Mouse (Mus musculus) left cerebral cortex, postnatal 14 days (tissue): ENCODE measurements at regions not wholly inside any gene's neighbourhood (a gene's known extent, or its start where the extent isn't known, plus 50 kb on each side); places are given as distances from the start of the nearest gene placed in this dataset.
A peak's percentile ranks its signal among the peaks of the same experiment; 100 is the strongest.

Experiments used
- DNase-seq, 2 experiments: peaks; one replicate each; pipeline ENCODE4 v3.0.0; 2021 to 2022; ENCODE audit warnings: low spot score in 2 of 2, mixed read lengths in 1 of 2
- intact Hi-C: fragments of 180-260 bp; cut with DNase I; formaldehyde crosslinking; loops from one replicate; pipeline ENCODE4 v1.15.1; 2025

DNA sequence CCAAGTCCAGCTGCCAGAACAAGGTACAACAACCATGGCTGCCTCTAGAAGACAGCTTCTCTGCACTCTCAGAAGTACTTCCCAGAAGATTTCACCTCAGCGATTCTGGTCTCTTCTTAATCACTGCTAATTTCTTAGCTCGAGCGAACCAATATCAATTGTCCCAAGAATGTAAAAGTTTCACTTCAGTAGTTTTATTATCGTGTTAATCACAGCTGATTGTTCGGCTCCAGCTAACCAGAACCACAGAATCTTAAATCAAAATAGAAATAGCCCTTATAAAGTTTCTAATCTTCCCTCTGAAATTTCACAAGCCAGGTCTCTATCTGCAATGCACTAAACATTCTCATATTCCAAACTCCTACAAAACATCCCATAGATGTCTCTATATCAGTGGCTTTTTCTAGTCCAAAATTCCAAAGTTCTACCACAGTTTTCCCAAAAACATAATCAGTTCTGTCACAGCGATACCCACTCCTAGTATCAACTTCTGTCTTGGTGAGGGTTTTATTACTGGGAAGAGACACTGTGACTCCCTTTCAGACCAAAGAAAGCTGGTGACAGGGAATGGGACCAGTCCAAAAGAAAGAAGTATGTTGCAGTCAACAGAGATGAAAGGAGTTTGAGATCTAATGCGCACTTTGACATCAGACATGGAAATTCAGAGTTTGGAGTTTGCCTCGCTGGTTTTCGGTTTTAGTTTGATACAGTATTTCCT lies 130.2 kb downstream of the Gm10283 start:
- intact Hi-C loops, result no loop called here
- no peak for DNase-seq

DNA sequence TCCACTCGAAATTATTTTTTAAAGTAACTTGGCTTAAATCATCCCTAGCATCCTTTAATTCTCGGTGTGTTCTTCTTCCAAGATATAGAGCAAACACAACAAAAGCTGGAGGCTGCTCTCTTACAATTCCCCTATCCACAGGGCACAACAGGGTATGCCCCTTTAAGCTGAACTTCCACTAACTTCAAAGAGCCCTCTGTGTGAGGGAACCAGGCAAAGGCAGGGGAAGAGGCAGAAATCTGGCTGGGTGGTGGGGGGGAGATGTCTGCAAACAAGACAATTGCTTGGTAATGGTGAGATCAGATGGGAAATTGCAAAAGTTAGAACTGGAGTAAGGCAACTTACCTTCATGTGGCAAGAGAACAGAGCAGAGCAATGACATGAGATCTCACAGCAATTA lies 154.7 kb downstream of the Gm10283 start:
- intact Hi-C loops, result no loop called here
- no peak for DNase-seq

DNA sequence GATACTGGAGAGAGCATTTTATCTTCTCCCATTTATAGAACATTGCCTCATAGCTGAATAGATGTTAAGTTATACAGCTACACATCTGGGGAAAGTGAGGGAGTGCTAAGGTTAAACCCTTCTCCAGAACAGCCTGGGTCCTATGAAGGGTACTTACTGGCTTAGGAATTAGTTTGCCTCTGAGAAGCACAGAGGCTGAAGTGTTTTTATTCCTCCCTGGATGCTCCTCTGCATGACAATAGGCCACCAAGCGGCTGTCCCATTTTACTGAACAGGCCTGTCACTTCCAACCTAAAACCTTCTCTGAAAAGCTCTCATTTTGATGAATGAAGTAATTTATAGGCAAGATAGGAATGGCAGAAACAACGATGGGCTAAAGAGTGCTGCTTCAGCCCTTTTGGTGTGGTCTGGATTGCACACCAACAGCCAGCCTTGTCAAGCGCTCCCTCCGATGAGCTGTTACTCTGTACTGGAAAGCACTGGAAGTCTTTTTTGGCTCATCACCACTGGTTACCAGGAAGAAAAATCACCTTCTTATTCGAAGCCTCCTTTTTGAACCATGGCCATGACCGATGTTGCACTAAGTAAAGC lies 157.1 kb downstream of the Gm10283 start:
- no peak for DNase-seq
- intact Hi-C loops, result no loop called here

DNA sequence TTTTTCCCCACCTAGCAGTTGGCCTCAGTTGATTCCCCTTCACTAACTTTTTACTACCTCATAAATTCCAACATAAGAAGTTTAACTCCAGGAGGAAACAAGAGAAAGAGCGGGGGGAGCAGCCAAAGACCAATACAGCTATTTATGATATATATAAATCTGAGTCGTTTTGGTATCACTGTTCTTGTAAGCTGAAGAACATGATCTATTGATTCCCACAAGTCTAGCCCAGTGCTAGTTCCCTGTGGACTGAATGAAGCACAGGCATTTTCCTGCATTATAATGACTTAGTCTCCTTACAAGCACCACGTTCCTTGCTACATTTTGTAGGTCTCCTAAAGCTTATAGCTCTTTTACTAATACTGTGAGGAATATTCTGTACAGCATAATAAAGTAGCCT lies 187.5 kb downstream of the Gm10283 start:
- no peak for DNase-seq
- intact Hi-C loops, result no loop called here

DNA sequence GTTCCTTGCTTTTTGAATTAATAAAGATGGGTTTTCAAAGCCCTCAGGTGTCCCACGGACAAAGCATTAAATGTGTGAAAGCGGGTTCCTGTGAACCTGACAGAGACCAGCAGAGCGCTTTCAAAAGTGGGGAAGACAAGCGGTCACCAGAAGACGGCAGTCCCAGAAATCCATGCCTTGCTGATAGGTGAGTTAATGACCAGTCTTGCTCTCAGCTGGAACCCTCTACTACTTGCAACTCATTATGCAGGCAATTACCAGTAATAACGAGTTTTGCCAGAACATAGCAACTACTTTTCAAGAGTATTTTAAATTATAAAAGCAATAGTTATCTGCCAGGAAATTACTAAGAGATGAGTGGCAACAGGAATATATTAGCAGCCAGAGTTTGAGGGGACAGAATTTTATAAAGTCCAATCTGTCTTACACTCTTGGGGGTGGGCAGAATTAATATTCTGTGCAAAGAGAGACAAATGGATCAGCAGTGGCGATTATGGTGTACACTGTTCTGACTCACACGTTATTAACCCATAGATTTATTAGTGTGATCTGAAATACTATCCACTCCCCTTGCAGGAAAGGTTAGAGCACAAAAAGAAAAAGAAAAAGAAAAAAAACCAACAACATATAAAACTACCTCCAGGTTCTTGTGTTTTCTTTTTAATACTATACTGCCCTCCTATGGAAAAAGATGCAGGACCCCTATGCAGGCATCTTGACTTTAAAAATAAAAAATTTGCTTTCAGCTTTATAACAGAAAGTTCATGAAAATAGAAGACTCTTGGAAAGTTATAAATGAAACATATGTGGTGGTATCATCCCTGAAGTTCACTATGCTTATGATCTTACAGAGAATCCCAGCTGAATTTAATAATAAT lies 188.8 kb downstream of the Gm10283 start:
- intact Hi-C loops, result no loop called here
- no peak for DNase-seq

DNA sequence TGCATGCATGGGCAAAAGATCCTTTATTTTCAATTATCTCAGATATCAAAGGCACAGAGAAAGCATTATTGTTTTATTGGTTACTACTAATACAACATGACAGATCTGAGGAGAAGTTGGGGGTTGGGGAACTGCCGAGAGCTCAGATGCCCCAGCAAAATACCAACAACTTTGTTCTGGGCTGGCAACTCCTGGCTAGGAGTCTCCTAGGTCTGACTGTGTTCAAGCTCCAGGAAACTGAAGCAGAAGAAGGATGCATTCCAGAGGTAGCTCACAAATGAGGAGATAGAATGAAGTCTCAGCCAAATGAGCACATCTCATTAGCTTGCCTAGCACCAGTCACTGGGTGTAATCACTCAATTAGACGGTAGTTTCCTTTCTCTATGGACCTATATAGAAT lies 192.9 kb downstream of the Gm10283 start:
- intact Hi-C loops, result no loop called here

DNA sequence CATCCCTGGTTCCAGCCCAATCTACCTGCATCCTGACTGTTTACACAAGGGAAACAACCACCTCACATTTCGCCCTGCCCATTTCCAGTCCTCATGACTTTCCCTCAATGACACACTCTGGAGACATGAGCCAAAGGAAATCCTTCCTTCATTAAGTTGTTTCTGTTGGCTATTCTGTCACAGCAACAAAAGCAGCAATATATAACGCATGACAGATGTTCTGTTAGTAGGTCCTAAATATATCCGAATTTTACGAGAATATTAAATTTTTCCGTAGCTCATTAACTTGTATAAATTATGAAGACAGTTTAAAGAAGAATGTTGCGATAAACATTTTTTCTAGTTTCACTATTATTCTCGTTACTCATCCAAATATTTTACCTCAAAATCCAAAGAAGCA lies 201.7 kb downstream of the Gm10283 start:
- intact Hi-C loops, result no loop called here
- DNase-seq, result no peak

More for the DNA sequence above, 192.9 kb downstream of the Gm10283 start:
- no peak for DNase-seq

DNA sequence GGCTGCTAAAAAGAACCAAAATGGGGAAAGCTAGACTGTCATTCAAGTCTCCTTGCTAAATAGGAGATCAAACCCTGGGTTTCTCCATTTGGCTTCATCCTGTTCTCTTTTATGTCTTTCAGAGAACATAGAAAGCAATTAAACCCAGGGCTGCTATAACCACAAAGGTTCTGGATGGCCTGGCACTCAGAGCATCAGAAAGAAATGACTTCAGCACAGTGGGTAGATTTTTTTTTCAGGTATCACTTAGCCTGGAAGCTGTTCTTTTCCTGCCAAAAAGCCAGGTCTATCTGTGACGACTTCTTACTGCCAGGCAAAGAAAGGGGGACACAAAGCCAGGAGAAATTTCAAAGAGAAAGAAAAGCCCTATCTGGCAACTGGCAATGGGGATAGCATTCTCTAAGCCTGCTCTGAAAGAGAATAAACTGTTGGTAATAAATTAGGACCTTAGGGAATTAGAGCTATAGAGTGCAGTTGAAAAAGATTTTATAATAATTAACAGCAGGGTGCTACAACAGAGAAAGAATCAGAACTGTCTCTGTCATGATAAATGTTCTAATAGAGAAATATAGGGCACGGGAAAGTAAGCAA lies 225.7 kb downstream of the Gm10283 start:
- no peak for DNase-seq
- intact Hi-C loops, result no loop called here

DNA sequence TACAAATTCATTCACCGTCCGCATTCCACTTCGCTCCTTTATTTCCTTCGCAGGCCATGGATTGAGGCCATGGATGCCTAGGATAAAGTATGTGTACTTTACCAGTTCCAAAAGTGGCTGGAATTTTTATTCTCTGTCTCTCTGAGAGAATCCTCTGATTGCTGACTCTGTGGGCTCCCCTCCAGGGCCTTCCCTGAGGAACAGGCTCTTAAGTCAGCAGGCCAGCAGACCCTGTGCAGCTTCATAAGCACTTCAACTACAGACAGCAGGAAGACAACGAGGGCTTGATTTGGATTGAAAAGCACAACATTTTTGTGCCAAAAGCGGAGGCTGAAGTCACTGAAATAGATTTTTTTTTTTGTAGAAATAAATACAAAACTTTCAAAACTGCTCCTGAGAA lies 252.7 kb downstream of the Gm10283 start:
- intact Hi-C loops, result no loop called here
- DNase-seq, result no peak

DNA sequence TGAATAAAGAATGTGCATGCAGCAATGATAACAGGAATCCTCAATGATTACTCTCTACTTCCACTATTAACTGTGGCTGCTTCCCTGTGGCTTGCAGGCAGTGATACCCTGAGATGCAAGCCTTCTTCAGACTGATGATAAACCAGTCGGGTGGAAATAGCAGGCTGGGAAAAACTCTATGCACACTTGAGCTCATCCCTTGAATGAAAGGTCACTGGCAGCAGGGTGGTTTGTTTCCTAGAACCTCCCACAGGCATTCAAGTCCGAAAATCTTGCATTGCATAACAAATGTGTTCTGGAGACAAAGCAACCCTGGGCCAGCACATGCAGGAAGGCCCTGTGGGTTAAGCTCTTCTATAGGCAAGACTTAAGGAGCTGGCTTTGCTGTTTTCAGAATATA lies 253.3 kb downstream of the Gm10283 start:
- intact Hi-C loops, result no loop called here
- no peak for DNase-seq

DNA sequence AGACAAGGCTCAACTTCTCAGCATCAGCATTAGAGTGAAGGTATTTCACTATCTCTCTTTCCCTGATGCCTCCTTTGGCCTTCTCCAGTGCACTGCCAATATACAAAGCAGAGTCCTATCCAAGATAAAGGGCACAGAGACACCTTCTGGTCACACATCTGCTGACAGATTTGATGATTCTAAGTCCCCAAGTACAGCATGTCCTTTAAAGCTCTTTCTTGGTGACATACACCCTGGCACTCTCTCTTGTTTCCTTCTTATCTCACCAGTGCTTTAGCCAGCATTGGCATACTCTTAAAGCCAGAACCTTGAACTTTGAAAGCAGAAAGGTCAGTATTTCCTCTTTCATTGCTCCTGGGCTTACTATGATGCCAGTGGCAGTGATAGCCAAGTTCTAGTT lies 255.4 kb downstream of the Gm10283 start:
- DNase-seq, result no peak
- intact Hi-C loops, result no loop called here

DNA sequence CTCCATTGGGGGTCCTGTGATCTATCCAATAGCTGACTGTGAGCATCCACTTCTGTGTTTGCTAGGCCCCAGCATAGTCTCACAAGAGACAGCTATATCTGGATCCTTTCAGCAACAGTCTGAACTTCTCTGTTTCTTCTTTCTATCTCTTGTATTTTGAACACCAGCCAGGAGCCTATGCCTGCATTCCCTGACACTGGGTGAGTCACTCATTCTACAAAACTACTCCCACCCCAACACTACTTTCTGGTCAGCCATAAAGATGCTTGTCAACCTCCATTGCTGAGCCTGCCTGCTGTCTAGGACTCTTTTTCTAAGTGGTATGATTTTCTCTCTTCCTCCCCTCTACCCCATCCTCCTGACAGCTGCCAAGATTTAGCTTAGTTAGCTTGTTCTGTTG lies 261.6 kb downstream of the Gm10283 start:
- DNase-seq, result peak in 1 of 2 experiments; percentile 3
- intact Hi-C loops, result no loop called here

DNA sequence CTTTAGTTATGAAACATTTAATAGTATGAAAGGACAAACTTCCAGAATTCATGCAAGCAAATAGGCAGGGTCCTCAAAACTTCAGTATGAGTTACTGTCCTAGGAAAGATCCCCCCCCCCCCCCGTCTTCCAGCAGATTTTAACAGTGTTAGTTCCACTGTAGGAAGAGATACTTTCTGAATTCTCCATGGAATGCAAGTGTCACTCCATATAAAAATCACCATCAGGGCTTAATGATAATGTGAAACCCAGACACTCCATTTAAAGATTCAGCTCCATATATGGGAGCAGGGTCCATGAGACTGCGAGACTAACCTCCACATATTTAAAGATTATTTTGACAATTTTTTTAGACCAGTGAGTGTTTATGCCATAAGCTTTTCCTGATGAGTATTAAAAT lies 282.1 kb downstream of the Gm10283 start:
- intact Hi-C loops, result no loop called here

DNA sequence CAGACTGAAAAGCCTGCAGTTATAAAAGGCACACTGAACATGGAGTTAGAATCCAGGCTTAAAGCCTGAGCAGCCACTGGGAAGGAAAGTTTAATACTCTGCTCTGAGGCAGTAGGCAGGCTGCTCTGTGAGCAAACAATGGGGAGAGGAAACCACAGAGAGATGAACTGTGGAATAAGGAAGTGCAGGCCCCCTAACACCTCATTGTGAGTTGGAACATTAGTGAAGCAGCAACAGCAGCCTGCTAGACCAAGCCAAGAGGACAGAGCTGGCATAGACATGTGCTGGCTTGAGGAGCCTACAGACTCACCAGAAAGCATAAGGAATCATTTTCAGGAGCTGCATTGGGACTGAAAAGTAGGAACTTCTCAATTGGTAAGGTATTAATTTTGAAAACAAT lies 307.4 kb downstream of the Gm10283 start:
- intact Hi-C loops, result no loop called here
- no peak for DNase-seq

More for the DNA sequence above, 282.1 kb downstream of the Gm10283 start:
- DNase-seq, result no peak

DNA sequence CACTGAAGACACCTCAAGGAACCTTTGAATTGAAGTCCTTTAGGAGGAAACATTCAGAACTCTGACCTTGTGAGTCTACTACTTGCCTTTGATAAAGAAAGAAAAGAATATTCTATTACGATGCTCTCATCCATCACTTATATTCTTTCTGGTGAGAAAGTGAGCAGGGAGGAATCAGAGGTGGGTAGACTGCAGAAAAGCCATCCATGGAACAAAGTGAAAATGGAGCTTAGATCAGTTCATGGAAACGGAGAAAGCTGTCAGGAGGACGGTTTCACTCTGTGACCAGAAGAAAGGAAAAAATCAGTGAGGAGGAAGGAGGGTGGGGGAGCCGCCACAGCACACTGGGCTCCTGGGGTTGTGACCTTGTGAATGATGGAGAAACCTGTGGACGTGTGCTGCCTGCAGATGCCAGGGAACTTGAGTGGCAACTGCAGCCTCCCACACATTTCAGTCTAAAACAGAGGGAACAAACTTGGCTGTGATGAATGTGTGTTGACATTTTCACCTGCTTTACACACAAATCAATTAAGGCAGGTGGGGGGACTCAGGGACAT lies 335.2 kb downstream of the Gm10283 start:
- intact Hi-C loops, result no loop called here
- DNase-seq, result no peak
